Mouse (Mus musculus): Measurements from ENCODE around the gene Pold2. TPM values are rescaled to one million over a fixed set of nuclear protein-coding genes. Genes with fewer than 3 reads are reported as not detected.

Pold2 gene
- total RNA-seq, 2 experiments from 2014 or later = 85.8 to 115 TPM

DNA sequence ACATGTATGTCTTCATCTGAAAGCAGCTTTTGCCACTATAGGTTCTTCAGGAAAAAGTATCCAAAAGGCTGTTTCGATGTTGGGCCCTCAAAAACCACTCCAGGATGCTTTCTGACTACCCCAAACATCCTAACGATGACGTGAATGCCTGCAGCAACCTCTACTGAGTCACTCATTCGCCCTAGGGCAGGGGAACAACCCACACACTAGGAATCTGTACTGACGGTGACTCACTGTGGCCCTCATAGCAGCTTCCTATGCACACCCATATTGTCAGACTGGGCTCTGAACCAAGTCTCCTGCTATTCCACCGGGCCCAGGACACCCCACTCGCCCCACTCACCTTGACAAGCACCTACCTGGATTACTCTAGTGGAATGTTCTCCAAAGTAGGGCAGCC, 43.0 kb downstream of the Pold2 start:
- no peak for ATAC-seq (replicated peaks; ENCODE audit: low FRiP score, low TSS enrichment, poor library complexity, severe bottlenecking)

DNA sequence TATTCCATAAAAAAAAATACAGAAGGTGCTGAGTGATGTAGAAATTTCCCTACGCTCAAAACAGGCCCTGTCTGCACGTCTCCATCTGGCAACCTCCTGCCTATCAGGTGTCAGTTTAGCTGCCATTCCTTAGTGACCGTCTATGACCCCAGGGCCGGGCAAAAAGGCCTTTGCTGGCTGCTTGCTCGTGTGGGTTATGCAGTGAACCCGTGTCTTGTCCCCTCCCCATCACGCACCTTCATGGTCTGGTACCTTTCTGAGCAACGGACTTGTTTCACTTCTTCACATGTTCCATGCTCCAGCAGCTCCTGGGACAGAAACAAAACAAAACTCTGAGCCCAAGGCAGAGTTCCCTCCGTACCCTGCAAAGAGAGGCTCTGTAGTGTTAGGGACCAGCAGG, 43.6 kb downstream of the Pold2 start:
- no peak for ATAC-seq (replicated peaks; ENCODE audit: low FRiP score, low TSS enrichment, poor library complexity, severe bottlenecking)

DNA sequence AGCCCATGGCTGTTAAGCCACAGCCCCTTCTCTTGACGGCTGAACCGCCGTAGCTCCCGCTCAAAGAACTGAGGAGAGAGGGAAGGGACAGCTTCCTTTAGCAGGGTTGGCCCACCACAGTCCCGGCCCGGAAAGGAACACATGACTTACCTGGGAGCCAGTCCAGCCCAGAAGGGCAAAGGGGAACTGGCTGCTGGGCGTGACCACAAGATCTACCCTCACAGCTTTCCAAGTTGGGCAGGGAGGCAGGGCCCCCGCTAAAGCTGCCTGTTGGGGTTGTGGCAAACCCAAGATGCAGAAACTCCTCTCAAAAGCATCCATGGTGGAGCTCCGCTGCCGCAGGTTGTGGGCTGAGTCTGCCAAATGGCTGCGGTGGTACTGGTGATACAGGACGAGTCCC, 48.8 kb downstream of the Pold2 start:
- ATAC-seq (replicated peaks; ENCODE audit: low FRiP score, low TSS enrichment, poor library complexity, severe bottlenecking) = no peak

DNA sequence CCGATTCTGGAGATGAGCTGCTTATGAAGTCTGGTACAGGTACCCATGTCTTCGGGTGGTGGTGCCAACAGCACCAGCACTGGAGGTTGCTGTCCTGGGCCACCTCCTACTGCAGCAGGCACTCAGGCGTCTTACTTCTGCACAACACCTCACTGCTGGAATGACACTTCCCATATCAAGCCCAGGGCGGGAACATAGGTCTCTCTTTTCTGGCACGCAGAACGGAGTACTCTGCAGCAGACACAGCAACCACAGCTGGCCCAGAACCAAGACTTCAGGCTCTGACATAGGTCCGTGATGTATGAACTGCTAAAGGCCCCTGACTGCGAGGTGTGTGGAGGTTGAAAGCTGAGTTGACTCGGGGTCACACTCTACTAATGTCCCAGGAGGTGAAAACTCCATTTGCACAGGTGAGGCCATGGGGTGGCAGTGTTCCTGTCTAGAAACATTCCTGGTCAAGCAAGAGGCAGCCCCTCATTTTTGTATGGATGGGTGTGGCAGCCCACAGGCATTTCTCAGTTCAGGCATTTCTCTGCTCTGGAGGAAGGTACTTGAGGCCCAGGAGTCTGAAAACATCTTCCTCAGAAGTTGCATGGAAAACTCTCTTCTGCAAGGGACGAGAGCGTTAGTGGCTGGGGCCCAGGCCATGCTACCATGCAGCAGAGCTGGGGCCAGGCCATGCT, 49.4 kb downstream of the Pold2 start:
- no peak for ATAC-seq (replicated peaks; ENCODE audit: low FRiP score, low TSS enrichment, poor library complexity, severe bottlenecking)

DNA sequence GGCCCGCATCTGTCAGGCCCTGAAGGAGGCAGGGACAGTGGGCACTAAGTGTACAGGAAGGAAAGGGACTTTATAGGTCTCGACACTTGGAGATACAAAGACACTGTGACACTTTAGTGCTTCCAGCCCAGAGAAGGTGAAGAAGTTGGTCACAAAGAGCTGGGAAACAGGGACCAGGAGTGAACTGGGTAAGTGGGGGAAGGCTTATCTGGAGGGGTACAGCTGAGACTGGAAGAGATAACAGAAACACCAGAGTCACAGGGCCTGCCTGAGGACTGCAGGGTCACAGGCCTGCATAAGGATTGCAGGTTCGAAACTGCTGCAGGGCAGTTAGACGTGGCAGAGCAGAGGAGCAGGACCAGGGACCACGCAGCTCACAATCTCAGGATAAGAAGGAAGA, 50.2 kb downstream of the Pold2 start:
- 0 out of 2 replicates have a peak, but pooled peaks have one; percentile 15 for ATAC-seq (replicated peaks; ENCODE audit: low FRiP score, low TSS enrichment, poor library complexity, severe bottlenecking)

DNA sequence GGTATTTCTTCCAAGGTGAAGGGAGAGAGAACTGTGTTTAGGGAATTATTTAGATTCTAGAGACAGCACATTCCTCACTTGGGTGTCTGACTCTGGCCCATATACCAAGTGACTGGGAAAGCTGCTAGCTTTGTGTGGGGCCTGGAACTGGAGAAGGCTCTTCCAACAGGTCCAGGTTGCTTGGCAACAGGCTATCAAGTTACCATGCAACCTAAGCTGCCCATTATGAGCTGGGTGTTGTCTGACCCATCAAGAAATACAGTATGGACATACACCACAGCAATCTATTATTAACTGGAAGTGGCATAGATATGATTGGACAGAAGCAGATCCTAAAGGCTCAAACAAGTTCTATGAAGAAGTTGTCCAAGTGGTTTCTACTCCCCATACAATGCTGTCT, 52.7 kb downstream of the Pold2 start:
- no peak for ATAC-seq (replicated peaks; ENCODE audit: low FRiP score, low TSS enrichment, poor library complexity, severe bottlenecking)

Other genes starting within 250 kb of the Pold2 start
- gene Mrps24, start 162.6 kb downstream of the Pold2 start, total RNA-seq (2014; fragmentation: Nextera tagmentation) = 128 and 195 TPM in 2 replicates
- 72.1 and 95.9 TPM in 2 replicates for gene Mrps24, start 162.6 kb downstream of the Pold2 start, total RNA-seq (2017)
- 6.8 and 12.1 TPM in 2 replicates for gene Urgcp, start 115.9 kb downstream of the Pold2 start, total RNA-seq (2014; fragmentation: Nextera tagmentation)
- gene Urgcp, start 115.9 kb downstream of the Pold2 start, total RNA-seq (2017) = 5.9 and 7.8 TPM in 2 replicates
- gene Dbnl, start 89.8 kb downstream of the Pold2 start, total RNA-seq (2014; fragmentation: Nextera tagmentation) = 47.1 and 48.7 TPM in 2 replicates
- gene Dbnl, start 89.8 kb downstream of the Pold2 start, total RNA-seq (2017) = 58.7 and 68.5 TPM in 2 replicates
- 0.24 TPM in 1 of 2 replicates, not detected in the other for gene Pgam2, start 74.6 kb downstream of the Pold2 start, total RNA-seq (2014; fragmentation: Nextera tagmentation)
- gene Pgam2, start 74.6 kb downstream of the Pold2 start, total RNA-seq (2017) = not detected in 2 replicates
- gene Polm, start 40.3 kb downstream of the Pold2 start, total RNA-seq (2014; fragmentation: Nextera tagmentation) = 8.8 and 15.2 TPM in 2 replicates
- gene Polm, start 40.3 kb downstream of the Pold2 start, total RNA-seq (2017) = 3.6 and 3.9 TPM in 2 replicates
- not detected in 2 replicates for gene Aebp1, start 16.3 kb downstream of the Pold2 start, total RNA-seq (2014; fragmentation: Nextera tagmentation)
- not detected in 2 replicates for gene Aebp1, start 16.3 kb downstream of the Pold2 start, total RNA-seq (2017)
- gene Myl7, start 20.5 kb upstream of the Pold2 start, total RNA-seq (2014; fragmentation: Nextera tagmentation) = not detected in 2 replicates
- not detected in 2 replicates for gene Myl7, start 20.5 kb upstream of the Pold2 start, total RNA-seq (2017)
- gene Gck, start 71.8 kb upstream of the Pold2 start, total RNA-seq (2014; fragmentation: Nextera tagmentation) = not detected in 2 replicates
- not detected in 2 replicates for gene Gck, start 71.8 kb upstream of the Pold2 start, total RNA-seq (2017)
- gene Ykt6, start 77.4 kb upstream of the Pold2 start, total RNA-seq (2014; fragmentation: Nextera tagmentation) = 31.2 and 37.7 TPM in 2 replicates
- gene Ykt6, start 77.4 kb upstream of the Pold2 start, total RNA-seq (2017) = 42.3 and 43.6 TPM in 2 replicates
- gene Camk2b, start 188.1 kb upstream of the Pold2 start, total RNA-seq (2014; fragmentation: Nextera tagmentation) = 0.52 and 3.0 TPM in 2 replicates
- 1.6 TPM in 1 of 2 replicates, not detected in the other for gene Camk2b, start 188.1 kb upstream of the Pold2 start, total RNA-seq (2017)

Measured in megakaryocyte-erythroid progenitor cell, adult 5-6 weeks (primary cell).